Mouse (Mus musculus) thymus, postnatal 14 days (tissue): ENCODE measurements at regions not wholly inside any gene's neighbourhood (a gene's known extent, or its start where the extent isn't known, plus 50 kb on each side); places are given as distances from the start of the nearest gene placed in this dataset.

ENCODE experiments used
- DNase-seq: peaks from one replicate; pipeline ENCODE4 v3.0.0; 2021

GRCm38 (mm10) chr19:28732998-28733397 is 53.1 kb upstream of the Glis3 start:
- DNase-seq, result no peak

GRCm38 (mm10) chr19:28733781-28734180 is 53.9 kb upstream of the Glis3 start:
- DNase-seq, result no peak

GRCm38 (mm10) chr19:28743176-28743793 is 63.4 kb upstream of the Glis3 start:
- DNase-seq, result no peak

GRCm38 (mm10) chr19:28745105-28745504 is 65.2 kb upstream of the Glis3 start:
- DNase-seq, result no peak

GRCm38 (mm10) chr19:28745534-28745933 is 65.7 kb upstream of the Glis3 start:
- no peak for DNase-seq

GRCm38 (mm10) chr19:28751091-28751490 is 71.2 kb upstream of the Glis3 start:
- no peak for DNase-seq

GRCm38 (mm10) chr19:28758854-28759253 is 76.0 kb upstream of the Slc1a1 start:
- DNase-seq, result peak; percentile 61

GRCm38 (mm10) chr19:28764795-28765360 is 70.0 kb upstream of the Slc1a1 start:
- DNase-seq, result no peak

- DNase-seq, result no peak
These were observed 66.6 kb upstream of the Slc1a1 start for GRCm38 (mm10) chr19:28768218-28768617.

GRCm38 (mm10) chr19:28770419-28770818 is 64.4 kb upstream of the Slc1a1 start:
- no peak for DNase-seq

GRCm38 (mm10) chr19:28771836-28772235 is 63.0 kb upstream of the Slc1a1 start:
- DNase-seq, result no peak

- DNase-seq, result peak; percentile 76
These were observed 61.8 kb upstream of the Slc1a1 start for GRCm38 (mm10) chr19:28772840-28773570.

- DNase-seq, result no peak
These were observed 58.0 kb upstream of the Slc1a1 start for GRCm38 (mm10) chr19:28776868-28777267.

GRCm38 (mm10) chr19:28777674-28778073 is 57.2 kb upstream of the Slc1a1 start:
- no peak for DNase-seq

- DNase-seq, result no peak
These were observed 56.5 kb upstream of the Slc1a1 start for GRCm38 (mm10) chr19:28778386-28778785.

GRCm38 (mm10) chr19:28781971-28782370 is 52.9 kb upstream of the Slc1a1 start:
- DNase-seq, result no peak
